Mouse (Mus musculus): Measurements from ENCODE around the gene Sdhaf1. TPM values are rescaled to one million over a fixed set of nuclear protein-coding genes. Genes with fewer than 3 reads are reported as not detected.

Sdhaf1 gene
- total and polyA plus RNA-seq, 2 experiments from 2014 or later: 11.5 to 16.5 TPM

DNA sequence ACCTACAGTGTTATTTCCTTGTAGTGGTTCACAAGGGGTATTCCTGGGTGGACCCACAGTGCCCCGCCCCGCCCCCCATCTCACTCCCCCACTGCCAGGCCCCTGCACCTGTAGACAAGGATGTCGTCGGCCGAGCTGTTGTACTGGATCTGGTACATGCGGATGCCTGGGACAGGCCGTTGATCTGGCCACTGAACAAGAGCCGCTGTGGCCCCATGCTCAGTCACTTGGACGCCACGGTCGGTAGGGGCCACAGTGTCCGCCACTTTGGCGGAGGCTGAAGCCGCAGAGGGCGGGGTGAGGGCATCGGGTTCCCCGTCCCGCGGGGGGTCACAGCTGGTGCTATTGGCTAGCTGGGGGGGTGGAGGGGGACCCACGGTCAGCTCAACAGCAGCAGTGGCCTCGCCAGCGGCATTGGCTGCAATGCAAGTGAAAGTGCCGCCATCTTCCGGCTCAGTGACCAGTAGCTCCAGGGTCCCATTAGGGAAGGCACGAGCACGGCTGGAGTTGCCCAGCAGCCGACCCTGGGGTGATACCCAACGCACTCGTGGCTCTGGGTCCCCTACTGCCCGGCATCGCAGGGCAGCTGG lies 35.7 kb upstream of the Sdhaf1 start:
- Histone ChIP-seq H3K27me3 (ENCODE audit: insufficient read depth, low read length) (no peaks in the 10 kb centered on the region), H3K4me1 (ENCODE audit: insufficient read depth, low read length) (peaks cover 23% of the 10 kb centered on the region; the same call in 1 of the 2 replicates), H3K36me3 (ENCODE audit: insufficient read depth, low read length) (peaks cover 39% of the 10 kb centered on the region), H3K4me2 (ENCODE audit: low read depth, low read length, poor library complexity, severe bottlenecking) (no peak overlapping the region), H3K27ac (ENCODE audit: low read depth, low read length) (no peak overlapping the region), H3K9me3 (ENCODE audit: low read length) (no peaks in the 10 kb centered on the region), H3K9ac (replicated peaks; ENCODE audit: low read length, poor library complexity, severe bottlenecking) (0 out of 2 replicates have a peak overlapping the region, but pooled peaks have one; percentile 1), H3K4me3 (ENCODE audit: low read depth, low read length) (no peak overlapping the region)
- no peak for TF ChIP-seq CTCF (IDR thresholded peaks at IDR 0.05)
- DNase-seq (ENCODE audit: low spot score) (no peak), ATAC-seq (ENCODE audit: low FRiP score) (no peak)
- WGBS: 89% methylated on average over 31 of the region's 31 CpGs

DNA sequence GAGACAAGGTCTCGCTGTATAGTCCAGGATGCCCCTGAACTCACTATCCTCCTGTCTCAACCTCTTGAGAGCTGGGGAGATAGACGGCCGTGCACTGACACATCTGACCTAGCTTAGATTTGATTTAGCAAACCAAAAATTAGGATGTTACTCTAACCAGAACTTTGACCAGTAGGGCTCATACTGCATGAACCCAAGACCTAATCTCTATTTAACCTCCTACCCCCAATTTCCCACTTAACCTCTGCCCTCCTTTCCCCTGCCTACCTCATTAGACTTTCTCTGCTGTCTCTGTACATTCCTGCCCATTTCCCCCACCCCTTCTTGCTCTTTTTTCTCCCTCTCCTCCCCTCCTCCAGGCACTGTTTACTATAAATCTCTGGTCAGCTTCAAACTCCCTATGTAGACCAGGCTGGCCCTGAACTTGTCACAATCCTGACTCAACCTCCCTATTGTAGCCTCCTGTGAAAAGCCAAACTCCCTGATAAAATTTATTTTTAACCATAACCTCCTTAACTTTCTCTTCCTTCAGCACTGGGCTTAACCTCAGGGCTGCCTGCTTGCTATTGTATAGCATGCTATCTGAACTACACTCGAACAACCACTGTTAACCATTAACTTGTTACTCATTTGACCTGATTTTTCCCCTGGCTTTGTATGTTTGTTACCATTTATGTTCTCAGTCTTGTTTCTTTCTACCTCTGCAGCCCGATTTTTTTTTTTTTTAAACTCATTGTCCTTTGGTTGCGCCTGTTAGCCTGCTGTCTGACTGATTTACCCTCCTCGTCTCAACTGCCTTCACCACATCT lies 34.9 kb upstream of the Sdhaf1 start:
- Histone ChIP-seq H3K36me3 (ENCODE audit: insufficient read depth, low read length) (peaks cover 39% of the 10 kb centered on the region), H3K27me3 (ENCODE audit: insufficient read depth, low read length) (no peaks in the 10 kb centered on the region), H3K9ac (replicated peaks; ENCODE audit: low read length, poor library complexity, severe bottlenecking) (0 out of 2 replicates have a peak overlapping the region, but pooled peaks have one; percentile 1), H3K4me1 (ENCODE audit: insufficient read depth, low read length) (peaks cover 17% of the 10 kb centered on the region; the same call in 1 of the 2 replicates), H3K4me2 (ENCODE audit: low read depth, low read length, poor library complexity, severe bottlenecking) (no peak overlapping the region), H3K27ac (ENCODE audit: low read depth, low read length) (no peak overlapping the region), H3K4me3 (ENCODE audit: low read depth, low read length) (no peak overlapping the region), H3K9me3 (ENCODE audit: low read length) (no peaks in the 10 kb centered on the region)
- no peak for TF ChIP-seq CTCF (IDR thresholded peaks at IDR 0.05)
- 68% methylated on average over 7 of the region's 7 CpGs for WGBS
- no peak for DNase-seq (ENCODE audit: low spot score)
- ATAC-seq (ENCODE audit: low FRiP score): no peak

DNA sequence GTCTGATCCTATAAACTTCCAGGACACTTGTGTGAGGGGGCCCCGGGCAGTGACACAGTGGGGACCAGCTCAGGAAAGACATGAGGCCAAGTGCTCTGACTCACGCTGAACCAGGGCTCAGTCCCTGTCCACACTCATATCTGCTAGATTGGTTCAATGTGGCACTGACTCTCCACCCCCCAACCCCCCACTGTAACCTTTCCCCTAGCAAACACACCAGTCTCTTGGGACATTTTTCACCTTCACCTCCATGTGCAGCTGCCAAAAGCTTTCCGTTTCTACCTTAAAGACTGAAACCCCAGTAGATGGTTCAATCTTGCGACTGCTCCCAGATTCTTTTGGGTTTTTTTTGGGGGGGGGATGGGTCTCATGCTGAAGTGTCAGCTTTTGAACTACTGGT lies 30.4 kb upstream of the Sdhaf1 start:
- Histone ChIP-seq H3K27me3 (ENCODE audit: insufficient read depth, low read length) (no peaks in the 10 kb centered on the region), H3K4me3 (ENCODE audit: low read depth, low read length) (no peak overlapping the region), H3K4me2 (ENCODE audit: low read depth, low read length, poor library complexity, severe bottlenecking) (no peak overlapping the region), H3K4me1 (ENCODE audit: insufficient read depth, low read length) (no peaks in the 10 kb centered on the region), H3K9ac (replicated peaks; ENCODE audit: low read length, poor library complexity, severe bottlenecking) (no peak overlapping the region), H3K27ac (ENCODE audit: low read depth, low read length) (no peak overlapping the region), H3K9me3 (ENCODE audit: low read length) (no peaks in the 10 kb centered on the region), H3K36me3 (ENCODE audit: insufficient read depth, low read length) (peaks cover 27% of the 10 kb centered on the region)
- 71% methylated on average over 4 of the region's 4 CpGs for WGBS
- TF ChIP-seq CTCF (IDR thresholded peaks at IDR 0.05): no peak
- no peak for DNase-seq (ENCODE audit: low spot score)
- 0 out of 2 replicates have a peak, but pooled peaks have one; percentile 13 for ATAC-seq (ENCODE audit: low FRiP score)

DNA sequence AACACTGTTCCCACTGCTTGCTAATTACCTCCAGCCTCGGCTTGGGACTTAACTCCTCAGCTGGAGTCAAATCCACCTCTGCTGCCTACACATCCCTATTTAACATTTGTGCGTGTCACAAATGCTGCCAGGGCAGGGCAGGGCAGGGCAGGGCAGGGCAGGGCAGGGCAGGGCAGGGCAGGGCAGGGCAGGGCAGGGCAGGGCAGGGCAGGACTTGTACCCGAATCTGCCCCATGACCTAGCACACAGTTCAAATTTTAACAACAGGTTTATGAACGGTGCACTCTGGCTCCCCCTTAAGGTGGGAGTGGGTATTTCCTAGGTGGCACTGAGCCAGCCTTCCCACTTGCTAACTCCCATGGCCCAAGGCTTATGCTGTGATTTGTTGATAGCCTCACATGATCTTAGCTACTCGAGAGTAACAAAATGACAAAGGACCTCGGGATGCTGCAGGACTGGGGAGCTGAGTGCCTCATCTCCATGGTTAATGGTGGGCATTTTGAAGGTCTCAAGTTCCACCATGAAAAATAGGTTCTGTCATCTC lies 29.7 kb upstream of the Sdhaf1 start:
- 16% methylated on average over 6 of the region's 6 CpGs for WGBS
- no peaks in the 10 kb centered on the region for H3K9me3 ChIP-seq (ENCODE audit: low read length)

DNA sequence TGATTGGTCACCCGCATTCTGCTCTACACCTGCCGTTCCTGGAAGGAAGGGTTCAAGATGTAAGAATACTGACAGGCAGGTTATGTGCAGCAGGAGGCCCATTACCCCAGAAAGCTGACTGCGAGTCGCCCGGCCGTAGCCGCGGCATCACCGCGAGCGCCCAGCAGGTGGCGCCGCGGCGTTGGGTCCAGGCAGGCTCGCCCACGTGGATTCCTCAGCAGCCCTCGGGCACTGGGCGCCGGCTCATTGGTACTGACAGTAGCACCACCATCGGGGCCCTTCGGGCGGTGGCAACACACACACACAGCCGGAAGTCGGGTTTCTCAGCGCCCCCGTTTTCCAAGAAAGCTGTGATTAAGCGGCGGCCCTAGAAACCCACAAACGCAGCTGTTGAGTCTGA lies 24.1 kb upstream of the Sdhaf1 start:
- WGBS: 2% methylated on average over 30 of the region's 30 CpGs
- Histone ChIP-seq H3K9ac (replicated peaks; ENCODE audit: low read length, poor library complexity, severe bottlenecking) (no peak overlapping the region), H3K4me2 (ENCODE audit: low read depth, low read length, poor library complexity, severe bottlenecking) (peak overlapping the region; percentile 47), H3K27ac (ENCODE audit: low read depth, low read length) (no peak overlapping the region), H3K9me3 (ENCODE audit: low read length) (no peaks in the 10 kb centered on the region), H3K27me3 (ENCODE audit: insufficient read depth, low read length) (peaks cover 10% of the 10 kb centered on the region; the same call in 1 of the 2 replicates), H3K36me3 (ENCODE audit: insufficient read depth, low read length) (no peaks in the 10 kb centered on the region), H3K4me3 (ENCODE audit: low read depth, low read length) (peak overlapping the region; percentile 17; the same call in 1 of the 2 replicates), H3K4me1 (ENCODE audit: insufficient read depth, low read length) (no peaks in the 10 kb centered on the region)
- peak; percentile 63 for ATAC-seq (ENCODE audit: low FRiP score)
- TF ChIP-seq CTCF (IDR thresholded peaks at IDR 0.05): peak; percentile 85
- DNase-seq (ENCODE audit: low spot score): peak; percentile 82

More for the DNA sequence above, 29.7 kb upstream of the Sdhaf1 start:
- no peak overlapping the region for H3K4me2 ChIP-seq (ENCODE audit: low read depth, low read length, poor library complexity, severe bottlenecking)
- 0 out of 2 replicates have a peak, but pooled peaks cover 4% of the 10 kb centered on the region for H3K27me3 ChIP-seq (ENCODE audit: insufficient read depth, low read length)
- no peak overlapping the region for H3K27ac ChIP-seq (ENCODE audit: low read depth, low read length)
- DNase-seq (ENCODE audit: low spot score): peak; percentile 86
- H3K4me3 ChIP-seq (ENCODE audit: low read depth, low read length): no peak overlapping the region
- no peaks in the 10 kb centered on the region for H3K4me1 ChIP-seq (ENCODE audit: insufficient read depth, low read length)
- no peak overlapping the region for H3K9ac ChIP-seq (replicated peaks; ENCODE audit: low read length, poor library complexity, severe bottlenecking)
- TF ChIP-seq CTCF (IDR thresholded peaks at IDR 0.05): peak; percentile 80
- peak; percentile 58; the same call in 1 of the 2 replicates for ATAC-seq (ENCODE audit: low FRiP score)
- H3K36me3 ChIP-seq (ENCODE audit: insufficient read depth, low read length): peaks cover 26% of the 10 kb centered on the region

All from midbrain, postnatal 0 days (tissue).